Mouse (Mus musculus) testis, postnatal 14 days (tissue): ENCODE results near the gene Mki67.

ENCODE experiments used
- DNase-seq: peaks from one replicate; pipeline ENCODE4 v3.0.0; 2021; ENCODE audit warnings: low spot score

Mki67 gene

GRCm38 (mm10) chr7:135715642-135716444 lies at the start of gene Mki67:
Gene Mki67 (minus strand): TSS chr7:135716361.
- DNase-seq: peak; percentile 68

DNA sequence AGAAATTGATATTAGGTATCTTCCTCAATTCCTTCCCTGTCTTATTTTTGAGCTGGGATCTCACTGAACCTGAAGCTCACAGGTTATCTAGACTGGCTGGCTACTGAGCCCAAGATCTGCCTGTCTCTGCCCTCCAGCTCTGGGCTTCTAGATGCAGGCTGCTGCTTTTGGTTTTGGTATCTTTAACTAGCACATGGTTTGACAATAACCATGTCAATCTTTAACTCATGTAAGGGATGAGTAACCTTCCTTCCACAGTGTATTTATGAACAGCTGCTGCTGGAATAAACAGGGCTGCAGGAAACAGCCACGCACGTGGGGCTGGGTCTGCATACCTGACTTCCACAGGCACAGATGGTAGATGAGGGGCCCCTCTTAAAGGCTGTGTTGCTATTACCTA lies 47.1 kb upstream of the Mki67 start:
- no peak for DNase-seq

DNA sequence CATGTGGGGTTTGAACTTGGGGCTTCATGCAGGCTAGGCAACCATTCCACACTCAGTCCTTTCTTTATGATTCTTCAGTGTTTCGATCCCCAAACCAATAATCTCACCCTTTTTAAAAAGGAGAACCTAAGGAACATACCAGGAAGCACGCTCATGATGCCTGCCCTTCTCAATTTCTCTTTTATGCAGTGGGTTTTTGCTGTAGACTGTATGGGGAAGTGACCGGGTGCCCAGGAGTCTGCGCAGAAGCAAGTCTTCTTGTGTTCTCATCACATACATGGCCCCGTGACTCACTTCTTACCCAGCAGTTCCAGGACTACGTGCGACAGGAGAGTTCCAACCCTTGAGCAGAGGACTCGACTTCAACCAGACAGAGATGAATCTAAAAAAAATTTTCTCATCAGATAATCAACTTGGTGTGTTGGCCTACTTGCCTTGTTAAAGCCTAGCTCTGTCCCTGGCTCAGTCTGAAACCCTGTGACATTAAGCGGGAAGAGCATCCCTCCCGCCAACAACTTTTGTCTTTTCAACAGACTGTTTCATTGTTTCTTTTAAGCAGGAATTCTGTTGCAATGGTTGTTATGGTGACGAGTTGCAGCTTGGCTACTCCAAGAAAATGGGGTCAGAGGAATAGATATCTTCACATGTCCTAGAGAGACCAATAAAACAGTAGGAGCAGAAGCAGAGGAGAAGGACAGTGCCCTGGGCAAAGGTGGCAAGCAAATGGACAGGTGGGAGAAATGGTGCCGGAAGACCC lies 42.8 kb upstream of the Mki67 start:
- peak; percentile 27 for DNase-seq

- DNase-seq: no peak
These were observed 42.0 kb upstream of the Mki67 start for GRCm38 (mm10) chr7:135758171-135758570.

DNA sequence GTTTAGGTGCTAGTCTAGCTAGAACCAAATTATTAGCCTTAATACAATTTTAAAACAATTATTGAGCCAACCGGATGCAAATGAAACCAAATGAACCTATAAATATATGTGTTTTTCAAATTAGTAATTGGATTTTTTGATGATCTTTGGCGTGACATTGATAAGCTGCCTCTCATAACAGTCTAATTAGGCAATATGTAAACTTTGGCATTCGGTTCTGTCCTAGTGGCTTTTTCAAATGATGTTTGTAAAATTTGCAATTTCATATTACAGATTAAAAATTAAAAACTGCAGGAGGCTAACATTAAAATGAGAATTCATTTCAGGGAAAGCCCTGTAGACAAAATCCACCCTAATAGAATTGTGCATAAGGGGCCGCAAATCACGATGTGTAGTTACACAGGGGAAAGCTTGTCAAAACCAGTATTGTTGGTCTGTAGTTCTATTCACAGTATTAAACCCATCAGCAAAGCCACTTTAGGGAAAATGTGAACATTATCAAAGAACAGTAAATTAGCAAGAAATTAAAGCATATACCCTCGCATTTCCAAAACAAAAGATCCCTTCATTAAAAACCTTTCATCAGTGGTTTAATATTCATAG lies 40.9 kb upstream of the Mki67 start:
- DNase-seq: no peak

GRCm38 (mm10) chr7:135748986-135749385 lies 32.8 kb upstream of the Mki67 start:
- DNase-seq: no peak

DNA sequence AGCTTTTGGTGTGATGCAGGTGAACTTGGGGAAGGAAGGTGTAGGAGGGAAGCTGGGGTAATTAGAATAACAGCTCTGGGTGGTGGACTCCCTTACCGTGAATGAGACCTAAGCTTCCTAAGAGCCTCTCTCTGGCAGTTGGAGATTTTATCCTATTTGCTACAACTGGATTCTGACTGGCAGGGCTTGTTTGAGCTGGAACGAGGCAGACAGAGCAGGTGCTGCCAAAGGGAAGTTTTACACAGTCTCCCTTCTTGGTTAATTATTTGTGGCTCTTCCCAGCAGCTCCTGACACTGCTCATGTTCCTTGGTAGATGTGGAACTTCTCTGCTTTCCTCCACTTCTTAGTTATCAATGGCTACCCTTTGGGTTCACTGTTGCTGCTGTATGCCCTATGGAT lies 30.9 kb upstream of the Mki67 start:
- no peak for DNase-seq

DNA sequence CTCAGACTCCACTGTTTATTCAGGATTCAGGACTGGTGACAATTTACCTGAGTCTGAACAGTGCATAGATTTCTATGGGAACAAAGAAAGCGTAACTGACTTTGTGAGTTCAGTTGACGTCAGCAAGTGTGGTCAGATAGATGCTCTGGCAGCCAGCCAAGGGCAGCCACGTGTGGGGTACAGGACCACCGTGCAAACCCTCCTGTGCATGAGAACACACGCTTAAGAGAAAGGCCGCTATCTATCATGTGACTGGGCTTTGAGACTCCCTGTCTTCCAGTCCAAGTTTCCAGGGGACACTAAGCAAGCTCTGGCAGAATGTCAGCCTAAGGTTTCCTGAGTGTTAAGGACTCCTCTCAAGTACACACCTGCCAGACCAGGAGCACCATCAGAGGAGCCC lies 30.4 kb upstream of the Mki67 start:
- DNase-seq: no peak

DNA sequence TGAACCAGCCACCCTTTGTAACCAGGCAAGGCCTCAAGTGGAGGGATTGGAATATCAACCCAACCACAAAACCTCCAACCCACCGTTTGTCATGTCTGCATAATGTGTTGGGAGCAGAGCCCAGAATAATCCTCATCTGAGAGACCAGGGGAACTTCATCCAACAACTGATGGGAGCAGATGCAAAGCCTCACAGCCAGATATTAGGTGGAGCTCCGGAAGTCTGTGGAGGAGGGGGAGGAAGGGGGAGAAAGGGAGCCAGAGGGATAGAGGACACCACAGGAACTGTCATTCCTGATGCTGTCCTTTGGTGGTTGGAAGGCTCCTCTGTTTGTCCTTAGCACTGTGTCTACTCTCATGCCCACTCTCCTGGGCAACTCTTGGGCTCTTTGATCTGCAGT lies 28.9 kb upstream of the Mki67 start:
- DNase-seq: no peak

GRCm38 (mm10) chr7:135740453-135740852 lies 24.3 kb upstream of the Mki67 start:
- DNase-seq: no peak

DNA sequence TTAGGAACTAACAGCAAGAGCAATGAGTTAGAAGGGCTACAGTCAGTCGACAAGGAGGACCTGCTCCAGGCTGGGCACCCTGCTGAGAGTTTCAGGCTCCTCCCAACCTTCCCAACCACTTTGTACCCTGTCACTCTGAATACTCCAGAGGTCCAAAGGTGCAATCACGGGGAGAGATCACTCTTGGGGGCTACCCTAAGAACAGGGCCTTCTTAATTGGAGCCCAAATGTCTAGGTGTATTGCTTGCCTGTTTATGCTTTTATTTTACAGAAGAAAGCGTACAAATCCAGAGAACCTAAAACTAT lies 20.4 kb upstream of the Mki67 start:
- DNase-seq: no peak

DNA sequence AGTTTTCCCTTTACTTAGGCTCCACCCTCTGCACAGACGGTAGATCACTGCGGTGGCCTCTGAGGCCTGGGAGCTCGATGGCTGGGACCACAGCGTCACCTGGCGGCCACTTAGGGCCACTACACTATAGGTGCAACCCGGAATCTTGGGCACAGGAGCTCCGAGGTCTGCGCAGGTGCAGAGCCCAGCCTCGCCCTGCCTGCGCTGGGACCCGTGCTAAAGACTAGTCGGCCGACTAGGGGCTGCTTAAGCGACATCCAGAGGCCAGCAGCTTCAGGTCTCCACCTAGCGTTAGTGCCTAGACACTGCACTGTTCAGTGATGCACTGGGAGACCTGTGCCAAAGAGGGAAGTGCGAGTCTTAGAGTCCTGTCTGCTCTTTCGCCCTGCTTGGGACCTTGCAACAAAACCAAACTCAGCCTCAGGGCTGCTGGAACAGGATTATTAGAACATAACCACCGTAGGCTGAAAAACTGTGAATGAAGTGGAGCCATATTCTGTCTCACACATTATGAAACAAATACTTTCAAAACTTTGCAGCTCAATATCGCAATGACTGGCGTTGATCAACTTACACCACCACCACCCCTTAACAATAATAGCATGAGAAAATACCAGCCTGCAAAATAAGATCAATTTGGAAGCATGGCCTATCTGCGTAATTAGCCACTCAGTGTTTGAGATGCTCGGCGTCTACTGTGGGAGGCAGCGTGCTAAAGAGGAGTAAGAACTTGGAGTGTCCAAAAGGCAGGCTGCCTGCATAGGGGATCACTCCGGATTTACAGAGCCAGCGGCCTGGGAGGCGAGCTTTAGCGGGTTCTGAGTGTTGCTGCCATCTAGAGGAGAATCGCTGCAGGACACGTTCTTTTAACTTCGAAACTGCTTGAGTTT lies 19.8 kb upstream of the Mki67 start:
- peak; percentile 85 for DNase-seq

GRCm38 (mm10) chr7:135734911-135735646 lies 18.9 kb upstream of the Mki67 start:
- DNase-seq: no peak

- DNase-seq: no peak
These were observed 18.2 kb upstream of the Mki67 start for GRCm38 (mm10) chr7:135734379-135734778.

DNA sequence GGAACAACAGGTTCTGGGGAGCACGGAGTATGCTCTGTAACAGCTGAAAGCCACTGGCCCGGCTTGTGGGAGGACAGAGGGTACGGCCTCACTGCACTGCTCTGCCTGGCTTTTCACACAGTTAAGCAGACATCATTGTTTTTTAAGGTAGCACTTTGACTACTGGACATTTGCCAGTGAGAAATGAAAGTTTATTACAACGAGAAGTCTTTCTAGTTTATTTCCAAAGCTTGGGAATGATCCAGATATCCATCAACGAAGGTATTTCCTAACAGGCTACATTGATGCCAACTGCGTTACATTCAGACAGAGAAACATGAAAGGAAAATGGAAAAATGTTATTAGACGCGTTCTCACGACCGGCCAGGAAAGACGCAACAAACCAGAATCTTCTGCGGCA lies 11.9 kb upstream of the Mki67 start:
- DNase-seq: no peak

DNA sequence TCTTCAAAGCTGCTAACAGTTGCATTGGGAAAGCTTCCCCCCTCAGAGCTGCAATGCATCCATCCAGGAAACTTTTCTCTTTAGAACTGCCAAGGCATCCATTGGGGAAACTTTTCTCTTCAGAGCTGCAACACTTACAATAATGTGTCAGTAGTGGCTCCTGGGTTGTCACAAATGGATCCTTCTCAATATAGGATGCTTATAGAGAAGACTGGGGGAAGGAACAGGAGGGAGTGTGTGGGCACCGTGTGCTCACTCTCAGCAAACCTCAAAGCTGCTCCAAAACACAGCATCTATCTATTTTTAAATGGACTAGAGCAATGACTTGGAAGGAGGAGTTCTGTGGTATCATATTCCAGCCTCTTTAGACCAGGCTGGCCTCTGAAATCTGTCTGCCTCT lies 10.5 kb upstream of the Mki67 start:
- no peak for DNase-seq

GRCm38 (mm10) chr7:135723672-135724341 lies 7.6 kb upstream of the Mki67 start:
- no peak for DNase-seq

DNA sequence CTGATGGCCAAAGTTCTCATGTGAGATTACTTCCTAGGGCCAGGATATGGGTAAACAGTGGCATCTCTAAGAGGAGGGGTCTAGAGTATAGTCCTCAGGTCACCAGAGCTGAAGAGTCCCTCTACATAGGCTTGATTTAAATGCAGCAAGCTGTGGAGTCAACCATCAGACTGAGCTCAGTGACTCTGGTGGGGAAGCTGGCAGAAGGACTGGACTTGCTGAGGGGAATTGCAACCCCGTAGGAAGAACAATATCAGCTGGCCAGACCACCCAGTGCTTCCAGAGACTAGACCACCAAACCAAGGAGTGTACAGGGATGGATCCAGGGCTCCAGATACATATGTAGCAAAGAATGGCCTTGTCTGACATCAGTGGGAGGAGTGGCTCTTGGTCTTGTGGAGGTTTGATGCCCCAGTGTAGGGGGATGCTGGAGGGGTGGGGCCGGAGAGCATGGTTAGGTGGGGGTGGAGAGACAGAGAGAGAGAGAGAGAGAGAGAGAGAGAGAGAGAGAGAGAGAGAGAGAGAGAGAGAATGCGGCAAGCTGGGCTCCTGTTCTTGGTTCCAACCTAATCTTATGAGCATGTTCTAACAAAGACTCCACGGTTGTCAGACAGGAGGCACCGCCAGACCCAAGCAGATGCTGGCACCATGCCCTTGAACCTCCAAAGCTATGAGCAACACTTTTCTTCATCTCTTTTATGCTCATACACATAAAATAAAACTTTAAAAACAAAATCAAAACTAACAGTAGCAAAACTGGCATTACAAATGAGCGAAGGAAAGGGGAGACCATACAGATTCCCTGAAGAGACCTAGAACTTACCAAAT lies 6.1 kb upstream of the Mki67 start:
- no peak for DNase-seq

DNA sequence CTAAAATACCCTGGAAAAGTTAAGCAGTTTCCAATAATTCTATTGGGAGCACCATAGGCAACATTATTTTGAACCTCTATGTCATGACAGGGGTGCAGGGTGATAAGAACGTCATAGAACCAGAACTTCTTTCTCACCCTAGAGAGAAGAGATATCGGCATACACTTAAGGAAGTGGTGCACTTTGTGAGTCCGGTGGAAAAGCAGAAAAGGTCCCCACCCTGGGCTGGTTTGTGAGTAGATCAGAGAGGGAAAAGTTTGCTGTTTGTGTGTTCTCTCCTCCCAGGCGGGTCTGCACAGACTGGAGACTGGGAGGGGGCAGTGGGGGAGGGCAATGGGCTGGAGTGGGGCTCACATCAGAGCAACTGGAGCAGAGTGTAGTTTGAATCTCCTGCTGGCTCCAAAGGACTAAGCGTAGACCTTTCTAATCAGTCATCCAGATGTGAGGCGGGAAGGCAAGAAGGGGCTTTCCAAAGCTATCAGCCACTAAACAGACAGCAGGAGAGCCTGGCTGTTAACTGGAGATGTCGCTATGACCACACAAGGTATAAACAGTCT lies 5.4 kb upstream of the Mki67 start:
- no peak for DNase-seq
